Mouse (Mus musculus) E14TG2a.4 (cell line): Measurements from ENCODE around the gene Polr3f.

Source experiments
- H3K27me3 ChIP-seq: 2 replicates; pipeline ENCODE4 v1.6.1; 2014; ENCODE audit warnings: low read length, control low read depth; ENCODE audit not compliant: insufficient read depth
- H3K36me3 ChIP-seq: 2 replicates; pipeline ENCODE4 v1.6.1; 2014; ENCODE audit warnings: low read length, control low read depth; ENCODE audit not compliant: insufficient read depth
- H3K4me1 ChIP-seq: replicated peaks from 2 replicates; pipeline ENCODE4 v1.6.1; 2014; ENCODE audit warnings: low read depth, low read length, control low read depth
- H3K4me3 ChIP-seq: replicated peaks from 2 replicates; pipeline ENCODE4 v1.5.1; 2014; ENCODE audit warnings: mild to moderate bottlenecking, low read length
- H3K9me3 ChIP-seq: 2 replicates; pipeline ENCODE4 v1.6.1; 2014; ENCODE audit warnings: low read length, control low read depth
- CTCF ChIP-seq: conservative IDR thresholded peaks from 2 replicates; pipeline ENCODE4 v1.5.1; 2014; ENCODE audit warnings: low read length
- NANOG ChIP-seq: IDR thresholded peaks from 2 replicates; pipeline ENCODE4 v1.6.1; 2014; ENCODE audit warnings: borderline replicate concordance, low read length, mixed read lengths
- POU5F1 ChIP-seq: IDR thresholded peaks from 2 replicates; pipeline ENCODE4 v1.6.1; 2014; ENCODE audit warnings: low read length, borderline replicate concordance

Polr3f gene

GRCm38 (mm10) chr2:144526981-144527820, at the start of gene Polr3f, which contains the start of gene Dzank1:
TSS of gene Polr3f (plus strand) at chr2:144527718.
TSS of gene Dzank1 (minus strand) at chr2:144527414.
- no peaks in the 10 kb centered on the region for H3K9me3 ChIP-seq
- no peak for TF ChIP-seq CTCF
- TF ChIP-seq NANOG = no peak
- no peak for TF ChIP-seq POU5F1

GRCm38 (mm10) chr2:144479421-144479820, 48.1 kb upstream of the Polr3f start:
- Histone ChIP-seq H3K36me3 (no peaks in the 10 kb centered on the region), H3K4me3 (no peak overlapping the region), H3K4me1 (0 out of 2 replicates have a peak, but pooled peaks cover 4% of the 10 kb centered on the region), H3K27me3 (no peaks in the 10 kb centered on the region), H3K9me3 (no peaks in the 10 kb centered on the region)
- TF ChIP-seq CTCF (no peak), NANOG (no peak), POU5F1 (no peak)

More at GRCm38 (mm10) chr2:144526981-144527820, at the start of gene Polr3f, which contains the start of gene Dzank1:
- H3K27me3 ChIP-seq = peaks cover 13% of the 10 kb centered on the region
- H3K4me1 ChIP-seq = peaks cover 20% of the 10 kb centered on the region
- peaks cover 25% of the 10 kb centered on the region for H3K36me3 ChIP-seq
- peak within 1 kb of the TSS; percentile 97 for H3K4me3 ChIP-seq

- H3K36me3 ChIP-seq = no peaks in the 10 kb centered on the region
- no peaks in the 10 kb centered on the region for H3K4me1 ChIP-seq
- no peak overlapping the region for H3K4me3 ChIP-seq
- H3K9me3 ChIP-seq = no peaks in the 10 kb centered on the region
- no peak for TF ChIP-seq NANOG
- H3K27me3 ChIP-seq = no peaks in the 10 kb centered on the region
Measured at GRCm38 (mm10) chr2:144484084-144484483, 43.4 kb upstream of the Polr3f start.

GRCm38 (mm10) chr2:144485439-144485838, 42.1 kb upstream of the Polr3f start:
- no peaks in the 10 kb centered on the region for H3K9me3 ChIP-seq
- H3K4me3 ChIP-seq = no peak overlapping the region
- no peaks in the 10 kb centered on the region for H3K4me1 ChIP-seq
- H3K36me3 ChIP-seq = no peaks in the 10 kb centered on the region
- TF ChIP-seq CTCF = no peak
- no peak for TF ChIP-seq NANOG
- TF ChIP-seq POU5F1 = no peak
- no peaks in the 10 kb centered on the region for H3K27me3 ChIP-seq

- no peak overlapping the region for H3K4me3 ChIP-seq
- TF ChIP-seq NANOG = no peak
- TF ChIP-seq POU5F1 = no peak
- TF ChIP-seq CTCF = no peak
- H3K4me1 ChIP-seq = no peaks in the 10 kb centered on the region
- no peaks in the 10 kb centered on the region for H3K36me3 ChIP-seq
- no peaks in the 10 kb centered on the region for H3K9me3 ChIP-seq
- H3K27me3 ChIP-seq = no peaks in the 10 kb centered on the region
Measured at GRCm38 (mm10) chr2:144487476-144487875, 40.0 kb upstream of the Polr3f start.

GRCm38 (mm10) chr2:144489342-144489741, 38.2 kb upstream of the Polr3f start:
- no peak overlapping the region for H3K4me3 ChIP-seq
- H3K27me3 ChIP-seq = no peaks in the 10 kb centered on the region
- H3K4me1 ChIP-seq = no peaks in the 10 kb centered on the region
- H3K9me3 ChIP-seq = no peaks in the 10 kb centered on the region
- H3K36me3 ChIP-seq = no peaks in the 10 kb centered on the region
- TF ChIP-seq POU5F1 = no peak

GRCm38 (mm10) chr2:144502134-144502533, 25.4 kb upstream of the Polr3f start:
- no peak overlapping the region for H3K4me3 ChIP-seq
- TF ChIP-seq POU5F1 (no peak), NANOG (no peak), CTCF (no peak)
- H3K9me3 ChIP-seq = no peaks in the 10 kb centered on the region
- H3K27me3 ChIP-seq = no peaks in the 10 kb centered on the region
- H3K36me3 ChIP-seq = no peaks in the 10 kb centered on the region
- H3K4me1 ChIP-seq = no peaks in the 10 kb centered on the region

GRCm38 (mm10) chr2:144514619-144515018, 12.9 kb upstream of the Polr3f start:
- H3K4me1 ChIP-seq = no peaks in the 10 kb centered on the region
- no peak overlapping the region for H3K4me3 ChIP-seq
- TF ChIP-seq CTCF (no peak), POU5F1 (no peak), NANOG (no peak)
- no peaks in the 10 kb centered on the region for H3K9me3 ChIP-seq
- H3K27me3 ChIP-seq = no peaks in the 10 kb centered on the region
- no peaks in the 10 kb centered on the region for H3K36me3 ChIP-seq

- no peaks in the 10 kb centered on the region for H3K4me1 ChIP-seq
- no peaks in the 10 kb centered on the region for H3K9me3 ChIP-seq
- H3K4me3 ChIP-seq = no peak overlapping the region
- TF ChIP-seq POU5F1 (no peak), NANOG (no peak), CTCF (no peak)
- H3K27me3 ChIP-seq = no peaks in the 10 kb centered on the region
- no peaks in the 10 kb centered on the region for H3K36me3 ChIP-seq
Measured at GRCm38 (mm10) chr2:144519772-144520171, 7.7 kb upstream of the Polr3f start.
